Mouse (Mus musculus) spleen, adult 2 months (tissue): Measurements from ENCODE around the gene Mia3.

Experiments
- CTCF ChIP-seq: fragments of 200-500 bp; IDR thresholded peaks from 2 replicates; pipeline ENCODE4 v1.5.1; 2011; ENCODE audit warnings: mild to moderate bottlenecking, inconsistent platforms; ENCODE audit not compliant: insufficient read depth, insufficient read length, insufficient replicate concordance; ENCODE audit errors: extremely low read depth
- POLR2A ChIP-seq: fragments of 200-500 bp; IDR thresholded peaks from 2 replicates; pipeline ENCODE4 v1.6.1; 2011; ENCODE audit warnings: low read depth, low read length, inconsistent platforms

- TF ChIP-seq CTCF (no peak), POLR2A (peak; percentile 38; the same call in 1 of the 2 replicates)
These were observed 24.2 kb downstream of the Mia3 start for GRCm38 (mm10) chr1:183344886-183345816.
